In genomic region chr11:18926798-18927197, GRCm38 (mm10) we compare ENCODE assay signal across 15 mouse cellular contexts.
DNase-seq lines count a peak whose midpoint lies in the region; ATAC-seq lines count a peak whose summit lies in the region.
"Had no signal": no experiment of that assay in that cellular context is flagged by ENCODE, and none has a peak within 500 bp of the region (broad histone marks: within the 10 kb centered on the region; RNA-seq: fewer than 3 reads in every experiment).

No protein-coding gene starts in this region.

- no peak for DNase-seq in heart, postnatal 4 days
- DNase-seq in MN1 (ENCODE audit: low spot score) = peak; percentile 26
- peak; percentile 10 for DNase-seq in skeletal muscle tissue, adult 2 months (ENCODE audit: low read depth, low spot score)
- no peak for DNase-seq in cerebellum, postnatal 36 days
- DNase-seq: B cell, adult 2 months; right cerebral cortex, postnatal 14 days; thymus, postnatal 25 days had no signal

- peaks cover 7% of the 10 kb centered on the region; the same call in 1 of the 2 replicates for H3K36me3 ChIP-seq in heart, embryonic 12.5 days
- H3K36me3 ChIP-seq in hindbrain, embryonic 12.5 days = 0 out of 2 replicates have a peak, but pooled peaks cover 4% of the 10 kb centered on the region
- no peaks in the 10 kb centered on the region; the same call in 1 of the 2 replicates for H3K36me3 ChIP-seq in hindbrain, embryonic 13.5 days
- no peaks in the 10 kb centered on the region for H3K36me3 ChIP-seq in forebrain, embryonic 15.5 days
- H3K36me3 ChIP-seq: embryonic facial prominence, embryonic 12.5 days had no signal

- H3K4me1 ChIP-seq in heart, embryonic 12.5 days (replicated peaks) = peaks cover 61% of the 10 kb centered on the region
- H3K4me1 ChIP-seq in hindbrain, embryonic 12.5 days = peaks cover 29% of the 10 kb centered on the region
- H3K4me1 ChIP-seq in hindbrain, embryonic 13.5 days (replicated peaks) = peaks cover 50% of the 10 kb centered on the region
- peaks cover 31% of the 10 kb centered on the region for H3K4me1 ChIP-seq in forebrain, embryonic 15.5 days

- no peak overlapping the region for H3K4me2 ChIP-seq in heart, embryonic 12.5 days
- H3K4me2 ChIP-seq in hindbrain, embryonic 12.5 days (replicated peaks) = no peak overlapping the region
- no peak overlapping the region for H3K4me2 ChIP-seq in hindbrain, embryonic 13.5 days
- H3K4me2 ChIP-seq in forebrain, embryonic 15.5 days (replicated peaks) = no peak overlapping the region
- H3K4me2 ChIP-seq: embryonic facial prominence, embryonic 12.5 days had no signal

- H3K4me3 ChIP-seq in heart, embryonic 12.5 days = no peak overlapping the region
- no peak overlapping the region for H3K4me3 ChIP-seq in hindbrain, embryonic 12.5 days
- H3K4me3 ChIP-seq in hindbrain, embryonic 13.5 days = no peak overlapping the region
- no peak overlapping the region for H3K4me3 ChIP-seq in forebrain, embryonic 15.5 days
- H3K4me3 ChIP-seq: embryonic facial prominence, embryonic 12.5 days had no signal

- 26% methylated on average over 2 of the region's 2 CpGs for WGBS in heart, embryonic 12.5 days
- 29% methylated on average over 2 of the region's 2 CpGs for WGBS in hindbrain, embryonic 12.5 days
- 32% methylated on average over 2 of the region's 2 CpGs for whole genome bisulfite sequencing in hindbrain, embryonic 13.5 days
- WGBS in forebrain, embryonic 15.5 days = 62% methylated on average over 2 of the region's 2 CpGs

- no peak overlapping the region for H3K9ac ChIP-seq in heart, embryonic 12.5 days
- no peak overlapping the region for H3K9ac ChIP-seq in hindbrain, embryonic 12.5 days
- no peak overlapping the region for H3K9ac ChIP-seq in hindbrain, embryonic 13.5 days
- no peak overlapping the region for H3K9ac ChIP-seq in forebrain, embryonic 15.5 days (replicated peaks)
- H3K9ac ChIP-seq: embryonic facial prominence, embryonic 12.5 days; liver, embryonic 14.5 days had no signal

- no peaks in the 10 kb centered on the region for H3K9me3 ChIP-seq in heart, embryonic 12.5 days (replicated peaks)
- H3K9me3 ChIP-seq in hindbrain, embryonic 12.5 days (replicated peaks) = no peaks in the 10 kb centered on the region
- no peaks in the 10 kb centered on the region for H3K9me3 ChIP-seq in hindbrain, embryonic 13.5 days
- no peaks in the 10 kb centered on the region for H3K9me3 ChIP-seq in forebrain, embryonic 15.5 days
- H3K9me3 ChIP-seq: embryonic facial prominence, embryonic 12.5 days had no signal

- H3K27me3 ChIP-seq in heart, embryonic 12.5 days (replicated peaks) = no peaks in the 10 kb centered on the region
- H3K27me3 ChIP-seq in hindbrain, embryonic 12.5 days = no peaks in the 10 kb centered on the region
- H3K27me3 ChIP-seq in hindbrain, embryonic 13.5 days = no peaks in the 10 kb centered on the region
- H3K27me3 ChIP-seq in forebrain, embryonic 15.5 days = no peaks in the 10 kb centered on the region
- H3K27me3 ChIP-seq: embryonic facial prominence, embryonic 12.5 days had no signal

- peak overlapping the region; percentile 43; the same call in 1 of the 2 replicates for H3K27ac ChIP-seq in heart, embryonic 12.5 days (ENCODE audit: poor library complexity, severe bottlenecking)
- 0 out of 2 replicates have a peak overlapping the region, but pooled peaks have one; percentile 17 for H3K27ac ChIP-seq in hindbrain, embryonic 12.5 days
- H3K27ac ChIP-seq in hindbrain, embryonic 13.5 days = no peak overlapping the region; the same call in 1 of the 2 replicates
- no peak overlapping the region for H3K27ac ChIP-seq in forebrain, embryonic 15.5 days (replicated peaks)
- H3K27ac ChIP-seq: embryonic facial prominence, embryonic 12.5 days; hindbrain, postnatal 0 days; liver, embryonic 14.5 days had no signal

- no peak for ATAC-seq in heart, embryonic 12.5 days (ENCODE audit: insufficient number of reproducible peaks, low FRiP score)
- no peak for ATAC-seq in hindbrain, embryonic 12.5 days (ENCODE audit: low FRiP score)
- ATAC-seq in hindbrain, embryonic 13.5 days (ENCODE audit: low FRiP score) = no peak
- no peak for ATAC-seq in forebrain, embryonic 15.5 days (replicated peaks)
- ATAC-seq: forebrain, embryonic 16.5 days; hindbrain, postnatal 0 days had no signal

Comparison
In these comparisons a context has a peak if more than half of its experiments do, and no peak if none do; other contexts are left out.
1. H3K27ac ChIP-seq: peak in heart, embryonic 12.5 days (single experiment) and hindbrain, embryonic 12.5 days (single experiment); none in hindbrain, embryonic 13.5 days (single experiment) and forebrain, embryonic 15.5 days (single experiment).
2. DNase-seq: peak in MN1 (single experiment) and skeletal muscle tissue, adult 2 months (single experiment); none in heart, postnatal 4 days (single experiment) and cerebellum, postnatal 36 days (0 of 2).